ENCODE assay signal across 10 mouse cellular contexts in the genomic region with DNA sequence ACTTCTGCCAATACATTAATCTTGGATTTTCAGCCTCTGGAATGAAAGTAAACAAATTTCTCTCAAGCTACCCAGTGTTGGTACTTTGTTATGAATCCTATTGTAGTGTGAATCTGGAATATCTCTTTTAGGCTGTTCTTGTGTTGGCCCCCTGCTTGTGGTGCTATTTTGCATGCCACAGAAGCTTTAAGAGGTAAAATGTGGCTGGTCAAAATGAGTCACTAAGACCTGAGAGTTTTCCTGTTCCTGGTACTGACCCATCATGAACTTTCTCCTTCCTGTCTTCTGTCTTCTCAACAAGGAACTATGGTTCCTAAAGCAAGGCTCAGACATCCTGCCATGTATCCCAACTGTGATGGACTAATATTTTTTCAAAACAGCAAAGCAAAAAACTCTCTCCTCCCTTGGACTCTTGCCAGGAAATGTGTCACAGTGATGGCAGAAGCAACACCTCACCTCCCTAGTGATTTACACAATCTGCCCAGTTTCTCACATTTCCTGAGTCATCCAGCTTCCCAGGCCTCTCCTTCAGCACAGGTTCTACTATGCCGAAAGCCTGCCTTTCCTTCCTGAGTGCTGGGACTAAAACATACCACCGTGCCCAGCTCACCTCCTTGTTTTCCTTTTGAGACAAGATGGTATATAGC. TPM values are rescaled to one million over a fixed set of nuclear protein-coding genes. Genes with fewer than 3 reads are reported as not detected.
DNase-seq lines count a peak whose midpoint lies in the region; ATAC-seq and TF ChIP-seq lines count a peak whose summit lies in the region.
"Had no signal": no experiment of that assay in that cellular context is flagged by ENCODE, and none has a peak within 500 bp of the region (broad histone marks: within the 10 kb centered on the region; RNA-seq: fewer than 3 reads in every experiment).

No protein-coding gene starts in this region.

- H3K4me2 ChIP-seq in midbrain, postnatal 0 days (ENCODE audit: low read depth, low read length, poor library complexity, severe bottlenecking) = no peak overlapping the region
- H3K4me2 ChIP-seq in midbrain, embryonic 13.5 days (replicated peaks) = no peak overlapping the region
- H3K4me2 ChIP-seq: lung, embryonic 15.5 days had no signal

- TF ChIP-seq CTCF in midbrain, postnatal 0 days (IDR thresholded peaks at IDR 0.05) = no peak

- peak; percentile 36 for DNase-seq in midbrain, postnatal 0 days (ENCODE audit: low spot score)
- peak; percentile 32 for DNase-seq in cerebellum, adult 8-10 months
- peak; percentile 26 for DNase-seq in layer of hippocampus, adult 9-10 months (ENCODE audit: low spot score)
- no peak for DNase-seq in thymus, postnatal 10 days (ENCODE audit: low spot score in 2 of 2)
- no peak for DNase-seq in c-Kit-positive CD71-positive TER-119-positive erythroid progenitor cells, embryonic 14.5 days (ENCODE audit: low spot score)
- no peak for DNase-seq in thymus, postnatal 36 days

- no peaks in the 10 kb centered on the region for H3K27me3 ChIP-seq in midbrain, postnatal 0 days (ENCODE audit: insufficient read depth, low read length)
- H3K27me3 ChIP-seq in midbrain, embryonic 13.5 days = no peaks in the 10 kb centered on the region
- H3K27me3 ChIP-seq: lung, embryonic 15.5 days had no signal

- no peaks in the 10 kb centered on the region for H3K4me1 ChIP-seq in midbrain, postnatal 0 days (ENCODE audit: insufficient read depth, low read length)
- H3K4me1 ChIP-seq in midbrain, embryonic 13.5 days (replicated peaks) = no peaks in the 10 kb centered on the region
- H3K4me1 ChIP-seq: hindbrain, embryonic 10.5 days; lung, embryonic 15.5 days had no signal

- no peak overlapping the region for H3K4me3 ChIP-seq in midbrain, postnatal 0 days (ENCODE audit: low read depth, low read length)
- H3K4me3 ChIP-seq in midbrain, embryonic 13.5 days (replicated peaks) = no peak overlapping the region
- H3K4me3 ChIP-seq: hindbrain, embryonic 10.5 days; lung, embryonic 15.5 days had no signal

- no peak overlapping the region for H3K9ac ChIP-seq in midbrain, postnatal 0 days (replicated peaks; ENCODE audit: low read length, poor library complexity, severe bottlenecking)
- no peak overlapping the region for H3K9ac ChIP-seq in midbrain, embryonic 13.5 days (replicated peaks)
- H3K9ac ChIP-seq: lung, embryonic 15.5 days had no signal

- no peak overlapping the region for H3K27ac ChIP-seq in midbrain, postnatal 0 days (ENCODE audit: low read depth, low read length)
- H3K27ac ChIP-seq in midbrain, embryonic 13.5 days = no peak overlapping the region
- H3K27ac ChIP-seq: hindbrain, embryonic 10.5 days; lung, embryonic 15.5 days had no signal

- 95% methylated on average over 2 of the region's 2 CpGs for WGBS in midbrain, postnatal 0 days
- 91% methylated on average over 2 of the region's 2 CpGs for WGBS in midbrain, embryonic 13.5 days

- H3K9me3 ChIP-seq in midbrain, postnatal 0 days (ENCODE audit: low read length) = no peaks in the 10 kb centered on the region
- no peaks in the 10 kb centered on the region for H3K9me3 ChIP-seq in midbrain, embryonic 13.5 days
- H3K9me3 ChIP-seq: hindbrain, embryonic 10.5 days; lung, embryonic 15.5 days had no signal

- 0 out of 2 replicates have a peak, but pooled peaks cover 14% of the 10 kb centered on the region for H3K36me3 ChIP-seq in midbrain, postnatal 0 days (ENCODE audit: insufficient read depth, low read length)
- peaks cover 12% of the 10 kb centered on the region for H3K36me3 ChIP-seq in midbrain, embryonic 13.5 days

- ATAC-seq in midbrain, postnatal 0 days (ENCODE audit: low FRiP score) = no peak
- ATAC-seq in midbrain, embryonic 13.5 days = no peak

RNA-seq across cellular contexts. Expression of gene E130311K13Rik, which starts 12.1 kb away (rescaled TPM):
- 10.3 and 10.6 TPM in 2 replicates for total RNA-seq in midbrain, postnatal 0 days (2014; rRNA removed)
- polyA plus RNA-seq in midbrain, postnatal 0 days (2015; fragmentation: Nextera tagmentation; extraction: Ambion mirVana) = 10.9 and 11.6 TPM in 2 replicates
- polyA plus RNA-seq in midbrain, embryonic 13.5 days (2015; fragmentation: Nextera tagmentation; extraction: Ambion mirVana) = 4.1 and 4.5 TPM in 2 replicates

RNA-seq across cellular contexts. Expression of gene Slc33a1, which starts 23.2 kb away (rescaled TPM):
- total RNA-seq in midbrain, postnatal 0 days (2014; rRNA removed) = 51.7 and 54.5 TPM in 2 replicates
- 15.7 and 16.0 TPM in 2 replicates for polyA plus RNA-seq in midbrain, postnatal 0 days (2015; fragmentation: Nextera tagmentation; extraction: Ambion mirVana)
- polyA plus RNA-seq in midbrain, embryonic 13.5 days (2015; fragmentation: Nextera tagmentation; extraction: Ambion mirVana) = 15.4 TPM in 2 replicates

RNA-seq across cellular contexts. Expression of gene Gmps, which starts 34.6 kb away (rescaled TPM):
- 40.9 and 57.9 TPM in 2 replicates for total RNA-seq in midbrain, postnatal 0 days (2014; rRNA removed)
- polyA plus RNA-seq in midbrain, postnatal 0 days (2015; fragmentation: Nextera tagmentation; extraction: Ambion mirVana) = 40.7 and 46.2 TPM in 2 replicates
- polyA plus RNA-seq in midbrain, embryonic 13.5 days (2015; fragmentation: Nextera tagmentation; extraction: Ambion mirVana) = 50.3 and 53.9 TPM in 2 replicates

RNA-seq across cellular contexts. Expression of gene Plch1, which starts 42.1 kb away (rescaled TPM):
- total RNA-seq in midbrain, postnatal 0 days (2014; rRNA removed) = 19.2 and 23.5 TPM in 2 replicates
- 5.4 and 5.6 TPM in 2 replicates for polyA plus RNA-seq in midbrain, postnatal 0 days (2015; fragmentation: Nextera tagmentation; extraction: Ambion mirVana)
- polyA plus RNA-seq in midbrain, embryonic 13.5 days (2015; fragmentation: Nextera tagmentation; extraction: Ambion mirVana) = 20.6 and 21.5 TPM in 2 replicates
- total RNA-seq: common myeloid progenitor, adult 5-6 weeks had no signal

Comparison
In these comparisons a context has a peak if more than half of its experiments do, and no peak if none do; other contexts are left out.
1. DNase-seq: peak in midbrain, postnatal 0 days (single experiment), cerebellum, adult 8-10 months (single experiment) and layer of hippocampus, adult 9-10 months (single experiment); none in thymus, postnatal 10 days (0 of 2), c-Kit-positive CD71-positive TER-119-positive erythroid progenitor cells, embryonic 14.5 days (single experiment) and thymus, postnatal 36 days (0 of 2).